Mouse (Mus musculus) cerebellum, adult 18-20 months (tissue): Measurements from ENCODE around the gene Med1.

ENCODE experiments used
- DNase-seq, 2 experiments: peaks; one replicate each; pipeline ENCODE4 v3.0.0; 2021

The Med1 gene

DNA sequence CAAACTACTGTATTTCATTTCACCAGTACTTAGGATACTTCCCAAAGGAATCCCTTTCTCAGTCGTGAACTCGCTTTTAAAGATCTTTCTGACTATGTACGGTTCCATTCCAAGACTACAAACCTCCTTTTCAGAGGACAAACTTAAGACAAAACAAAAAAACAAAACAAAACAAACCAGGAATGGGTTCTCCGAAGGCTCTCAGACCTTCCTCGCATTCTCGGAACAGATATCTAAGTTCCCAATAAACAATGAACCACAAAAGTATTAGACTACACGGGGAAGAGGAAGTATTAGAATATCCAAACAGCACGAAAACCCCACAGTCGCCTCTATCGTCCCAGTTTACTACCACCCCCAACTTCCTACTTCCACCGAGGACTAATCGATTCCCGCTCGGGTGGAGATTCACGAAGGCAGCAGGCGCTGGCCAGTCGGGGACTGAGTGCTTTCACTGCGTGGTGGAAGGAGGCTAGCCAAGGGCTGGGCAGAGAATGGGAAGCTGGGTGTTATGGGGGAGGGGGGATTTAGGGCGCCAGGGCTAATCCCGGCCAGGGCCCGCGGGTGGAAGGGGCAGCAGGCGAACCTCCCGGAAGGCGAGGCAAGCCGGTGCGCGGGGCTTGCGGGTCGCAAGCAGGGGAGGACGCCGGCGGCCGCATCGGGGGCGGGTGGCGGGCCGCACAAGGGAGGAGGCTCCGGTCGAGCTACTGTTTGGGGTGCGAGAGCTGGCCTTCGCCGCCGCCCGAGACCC lies 44.4 kb downstream of the Med1 start:
- peak in 1 of 2 experiments; percentile 59 for DNase-seq

DNA sequence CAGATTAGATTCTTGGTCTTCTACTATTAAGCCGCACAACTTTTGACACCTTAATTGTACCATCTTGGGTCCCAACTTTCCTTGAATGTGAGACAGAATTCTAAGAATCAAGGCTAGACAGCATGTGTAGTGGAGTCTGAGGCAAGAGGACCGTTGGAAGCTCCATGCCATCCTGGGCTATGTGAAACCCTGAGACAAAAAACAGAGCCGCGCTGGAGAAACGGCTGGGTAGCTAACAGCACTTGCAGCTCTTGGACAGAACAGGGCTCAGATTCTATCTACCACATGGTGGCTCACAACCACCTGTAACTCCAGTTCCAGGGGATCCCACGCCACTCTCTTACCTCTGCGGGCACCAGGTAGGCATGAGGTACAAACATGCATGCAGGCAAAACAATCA lies 47.2 kb downstream of the Med1 start:
- DNase-seq, result no peak

DNA sequence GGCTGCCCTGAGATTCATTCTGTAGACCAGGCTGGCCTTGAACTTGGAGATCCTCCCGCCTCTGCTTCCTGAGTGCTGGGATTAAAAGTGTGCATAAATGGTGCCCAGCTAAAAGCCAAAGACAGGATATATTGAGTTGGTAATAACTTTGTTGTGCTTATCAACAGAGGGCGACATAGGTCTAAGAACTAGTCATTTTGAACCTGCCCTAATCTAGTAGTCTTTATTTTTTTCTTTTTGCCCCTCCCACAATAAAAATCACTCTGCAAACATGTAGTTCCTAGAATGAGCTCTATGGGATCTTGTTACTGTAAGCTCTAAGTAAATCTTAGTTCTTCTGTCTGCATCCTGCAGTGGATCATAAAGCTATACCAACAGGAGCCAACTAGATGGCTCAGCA lies 50.5 kb downstream of the Med1 start:
- DNase-seq, result no peak

- DNase-seq, result no peak
These were observed 54.2 kb downstream of the Med1 start for GRCm38 (mm10) chr11:98138894-98139293.

GRCm38 (mm10) chr11:98137836-98138235 lies 55.3 kb downstream of the Med1 start:
- no peak for DNase-seq

- DNase-seq, result no peak
These were observed 58.1 kb downstream of the Med1 start for GRCm38 (mm10) chr11:98134951-98135350.

DNA sequence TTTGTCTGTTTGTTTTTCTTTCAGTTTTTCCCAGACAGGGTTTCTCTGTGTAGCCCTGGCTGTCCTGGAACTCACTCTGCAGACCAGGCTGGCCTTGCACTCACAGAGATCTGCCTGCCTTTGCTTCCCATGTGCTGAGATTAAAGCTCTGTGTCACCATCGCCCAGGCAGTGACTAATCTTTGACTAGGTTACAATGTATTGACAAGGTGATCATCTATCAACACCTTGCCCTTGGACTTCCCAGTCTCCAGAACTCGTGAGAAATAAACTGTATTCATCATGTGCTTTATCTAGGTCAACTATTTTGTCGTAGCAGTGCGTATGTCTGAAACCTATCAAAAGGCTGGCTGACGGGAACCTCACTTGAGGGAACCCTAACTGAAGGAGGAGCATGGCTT lies 69.7 kb downstream of the Med1 start:
- no peak for DNase-seq

- no peak for DNase-seq
These were observed 78.7 kb downstream of the Med1 start for GRCm38 (mm10) chr11:98114363-98114762.

DNA sequence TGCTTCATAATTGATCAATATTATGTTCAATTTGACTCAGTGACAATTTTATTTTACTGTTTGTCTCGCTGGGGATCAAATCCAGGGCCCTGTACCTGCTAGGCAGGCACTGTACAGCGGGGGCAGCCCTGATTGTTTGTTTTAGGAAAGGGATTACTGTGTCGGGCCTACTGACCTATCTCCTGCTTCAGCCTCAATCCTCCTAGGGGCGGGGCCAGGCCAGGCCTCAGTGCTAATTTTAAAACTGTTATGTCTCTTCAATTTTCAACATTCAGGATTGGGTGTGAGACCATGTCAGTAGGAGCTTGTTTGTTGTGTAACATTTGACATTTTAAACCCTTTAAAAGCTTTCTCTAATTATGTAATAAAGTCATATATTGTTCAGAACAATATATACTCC lies 79.6 kb downstream of the Med1 start:
- no peak for DNase-seq

- DNase-seq, result no peak
These were observed 83.4 kb downstream of the Med1 start for GRCm38 (mm10) chr11:98109706-98110105.
